Mouse (Mus musculus): ENCODE measurements around the gene Oas2. TPM values are rescaled to one million over a fixed set of nuclear protein-coding genes. Genes with fewer than 3 reads are reported as not detected.
A peak's percentile ranks its signal among the peaks of the same experiment; 100 is the strongest.
"Not testable (repeated sequence)": the region's sequence is repeated elsewhere in the genome, so short reads cannot be mapped to it uniquely, and the experiment has no call there.

Oas2 gene
- total RNA-seq (2012; rRNA removed) = 0.85 and 1.3 TPM in 2 replicates

DNA sequence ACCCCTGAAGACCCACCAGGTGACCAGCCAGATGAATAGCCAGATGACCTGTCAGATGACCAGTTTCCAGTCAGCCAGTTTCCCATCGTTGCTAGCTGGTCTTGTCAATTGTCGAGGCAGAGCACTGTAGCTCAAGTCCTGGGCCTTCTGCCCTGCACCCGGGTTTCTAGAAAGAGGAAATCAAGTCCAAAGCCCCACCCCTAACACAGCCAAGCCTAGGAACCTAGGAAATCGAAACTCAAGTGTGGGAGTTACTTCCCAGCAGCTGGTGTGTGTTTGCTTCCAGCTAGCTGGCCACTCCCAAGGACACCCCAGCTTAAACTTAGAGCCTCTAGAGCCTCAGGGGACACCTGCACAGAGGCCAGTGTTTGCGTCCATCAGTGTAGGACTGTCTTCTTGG lies at the start of gene Oas2:
Gene Oas2, minus strand, starts transcription at position 166 of the 400 bp plus-strand sequence.
- H3K9ac ChIP-seq (ENCODE audit: insufficient read depth, low read depth, low read length, poor library complexity, severe bottlenecking) = no peak within 1 kb of the TSS
- H3K4me3 ChIP-seq (ENCODE audit: insufficient read depth in 1 of 2, low read depth in 1 of 2, low read length in 2 of 2, poor library complexity in 1 of 2, severe bottlenecking in 1 of 2) = no peak within 1 kb of the TSS
- no peaks in the 10 kb centered on the region for H3K36me3 ChIP-seq (ENCODE audit: control insufficient read depth, insufficient read depth, low read length, poor library complexity, severe bottlenecking)
- in situ Hi-C loops (cut with MboI; ENCODE audit: low sequenced_read_pairs in 2 of 2, unreplicated experiment in 2 of 2) = no loop called here
- TF ChIP-seq ZC3H11A (IDR thresholded peaks at IDR 0.05; ENCODE audit: borderline replicate concordance, low read depth, low read length) (no peak), ZNF384 (IDR thresholded peaks at IDR 0.05; ENCODE audit: low read depth, low read length) (no peak), HCFC1 (IDR thresholded peaks at IDR 0.05; ENCODE audit: borderline replicate concordance, insufficient read depth, low read length) (no peak), MAFK (IDR thresholded peaks at IDR 0.05; ENCODE audit: insufficient read depth, low read depth, low read length) (no peak), CHD2 (IDR thresholded peaks at IDR 0.05; ENCODE audit: low read depth, low read length) (no peak)
- no peak for DNase-seq (ENCODE audit: low read depth, low spot score)
- no peaks in the 10 kb centered on the region for H3K9me3 ChIP-seq (ENCODE audit: control insufficient read depth, insufficient read depth, low read depth, low read length)
- H3K4me1 ChIP-seq (ENCODE audit: control insufficient read depth in 2 of 2, insufficient read depth in 2 of 2, low read length in 2 of 2, poor library complexity in 1 of 2) = peaks cover 2 to 6% of the 10 kb centered on the region in 2 experiments; a peak in 3 of 4 replicates
- H3K27ac ChIP-seq (ENCODE audit: insufficient read depth, low read depth, low read length, poor library complexity, severe bottlenecking) = no peak within 1 kb of the TSS; the same call in 1 of the 2 replicates

GRCm38 (mm10) chr5:120798943-120799342 lies 49.3 kb upstream of the Oas2 start:
- H3K9me3 ChIP-seq (ENCODE audit: control insufficient read depth, insufficient read depth, low read depth, low read length); H3K9ac ChIP-seq (ENCODE audit: insufficient read depth, low read depth, low read length, poor library complexity, severe bottlenecking); H3K27ac ChIP-seq (ENCODE audit: insufficient read depth, low read depth, low read length, poor library complexity, severe bottlenecking); H3K36me3 ChIP-seq (ENCODE audit: control insufficient read depth, insufficient read depth, low read length, poor library complexity, severe bottlenecking); H3K4me3 ChIP-seq (ENCODE audit: insufficient read depth in 1 of 2, low read depth in 1 of 2, low read length in 2 of 2, poor library complexity in 1 of 2, severe bottlenecking in 1 of 2); in situ Hi-C loops (cut with MboI; ENCODE audit: low sequenced_read_pairs in 2 of 2, unreplicated experiment in 2 of 2); DNase-seq (ENCODE audit: low read depth, low spot score); H3K4me1 ChIP-seq (ENCODE audit: control insufficient read depth in 2 of 2, insufficient read depth in 2 of 2, low read length in 2 of 2, poor library complexity in 1 of 2): not testable (repeated sequence)

DNA sequence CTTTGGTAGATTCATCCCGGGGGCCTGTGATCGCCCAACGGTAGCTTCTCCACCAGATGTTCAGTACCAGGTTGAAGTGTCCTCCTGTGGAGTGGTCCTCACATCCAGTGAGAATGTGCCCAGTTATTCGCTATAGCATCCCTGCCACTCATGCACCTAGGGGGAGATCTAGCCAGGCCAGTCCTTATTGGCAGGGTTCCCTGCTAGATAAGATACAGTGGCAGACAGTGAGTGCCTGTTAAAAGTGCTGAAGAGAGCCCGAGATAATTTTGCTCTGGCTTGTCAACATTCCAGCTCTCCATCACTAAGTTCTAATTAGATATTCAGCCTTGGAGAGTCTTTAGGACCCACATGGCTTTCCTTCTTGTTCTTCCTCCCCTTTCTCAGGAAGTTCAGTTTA lies 48.5 kb upstream of the Oas2 start:
- H3K9me3 ChIP-seq (ENCODE audit: control insufficient read depth, insufficient read depth, low read depth, low read length); DNase-seq (ENCODE audit: low read depth, low spot score); H3K36me3 ChIP-seq (ENCODE audit: control insufficient read depth, insufficient read depth, low read length, poor library complexity, severe bottlenecking); in situ Hi-C loops (cut with MboI; ENCODE audit: low sequenced_read_pairs in 2 of 2, unreplicated experiment in 2 of 2); H3K4me3 ChIP-seq (ENCODE audit: insufficient read depth in 1 of 2, low read depth in 1 of 2, low read length in 2 of 2, poor library complexity in 1 of 2, severe bottlenecking in 1 of 2); H3K9ac ChIP-seq (ENCODE audit: insufficient read depth, low read depth, low read length, poor library complexity, severe bottlenecking); H3K27ac ChIP-seq (ENCODE audit: insufficient read depth, low read depth, low read length, poor library complexity, severe bottlenecking); H3K4me1 ChIP-seq (ENCODE audit: control insufficient read depth in 2 of 2, insufficient read depth in 2 of 2, low read length in 2 of 2, poor library complexity in 1 of 2): not testable (repeated sequence)

DNA sequence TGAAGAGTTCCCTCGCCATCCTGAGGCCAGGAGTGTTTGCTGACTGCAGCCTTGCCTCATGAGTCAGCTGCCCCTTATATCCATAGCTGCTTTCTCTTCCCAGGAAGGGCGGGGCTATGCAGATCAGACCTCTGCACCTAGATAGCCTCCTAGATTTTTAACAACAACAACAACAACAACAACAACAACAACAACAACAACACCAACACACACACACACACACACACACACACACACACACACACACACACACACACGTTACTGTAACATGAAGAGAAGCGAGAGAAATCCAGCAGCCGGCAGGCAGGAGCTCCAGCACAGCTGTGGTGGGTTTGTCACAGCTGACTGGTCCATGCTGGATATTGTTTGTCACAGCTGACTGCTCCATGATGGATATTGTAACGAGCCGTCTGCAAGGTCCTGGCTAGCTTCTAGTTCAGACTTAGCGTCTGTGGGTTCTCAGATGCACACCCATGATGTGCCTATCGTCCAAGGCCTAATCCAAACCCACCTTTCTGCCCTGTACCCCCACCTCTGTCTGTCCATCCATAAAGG lies 45.9 kb upstream of the Oas2 start, which contains the start of gene Oas1e:
Gene Oas1e, minus strand, starts transcription at position 51 of the 555 bp plus-strand sequence.
- H3K9ac ChIP-seq (ENCODE audit: insufficient read depth, low read depth, low read length, poor library complexity, severe bottlenecking); in situ Hi-C loops (cut with MboI; ENCODE audit: low sequenced_read_pairs in 2 of 2, unreplicated experiment in 2 of 2); H3K4me3 ChIP-seq (ENCODE audit: insufficient read depth in 1 of 2, low read depth in 1 of 2, low read length in 2 of 2, poor library complexity in 1 of 2, severe bottlenecking in 1 of 2); H3K27ac ChIP-seq (ENCODE audit: insufficient read depth, low read depth, low read length, poor library complexity, severe bottlenecking); H3K36me3 ChIP-seq (ENCODE audit: control insufficient read depth, insufficient read depth, low read length, poor library complexity, severe bottlenecking); H3K9me3 ChIP-seq (ENCODE audit: control insufficient read depth, insufficient read depth, low read depth, low read length); H3K4me1 ChIP-seq (ENCODE audit: control insufficient read depth in 2 of 2, insufficient read depth in 2 of 2, low read length in 2 of 2, poor library complexity in 1 of 2); DNase-seq (ENCODE audit: low read depth, low spot score): not testable (repeated sequence)

DNA sequence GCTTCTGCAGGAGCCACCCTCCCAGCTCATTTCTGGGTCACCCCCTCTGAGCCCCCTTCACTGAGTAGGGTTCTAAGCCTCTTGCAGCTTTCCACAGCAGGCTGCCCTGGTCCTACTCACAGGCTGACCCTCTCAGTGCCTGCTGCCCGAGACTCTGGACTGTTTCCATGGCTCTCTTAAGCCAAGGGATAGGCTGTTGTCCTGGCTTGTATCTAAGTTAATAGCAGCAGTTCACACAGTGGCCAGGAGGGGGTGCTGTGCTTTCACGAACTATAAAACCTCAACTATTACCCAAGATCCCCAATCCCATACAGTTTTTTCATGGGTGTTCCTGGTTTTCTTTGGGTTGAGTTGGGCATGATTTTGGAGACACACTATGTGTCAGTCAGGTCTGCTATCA lies 43.4 kb upstream of the Oas2 start:
- no peak for TF ChIP-seq ZNF384 (IDR thresholded peaks at IDR 0.05; ENCODE audit: low read depth, low read length)
- TF ChIP-seq ZC3H11A (IDR thresholded peaks at IDR 0.05; ENCODE audit: borderline replicate concordance, low read depth, low read length) = peak; percentile 41; the same call in 1 of the 2 replicates
- H3K9ac ChIP-seq (ENCODE audit: insufficient read depth, low read depth, low read length, poor library complexity, severe bottlenecking) = no peak overlapping the region
- no peaks in the 10 kb centered on the region for H3K4me1 ChIP-seq (ENCODE audit: control insufficient read depth in 2 of 2, insufficient read depth in 2 of 2, low read length in 2 of 2, poor library complexity in 1 of 2)
- DNase-seq (ENCODE audit: low read depth, low spot score) = peak; percentile 63
- no peak overlapping the region for H3K4me3 ChIP-seq (ENCODE audit: insufficient read depth in 1 of 2, low read depth in 1 of 2, low read length in 2 of 2, poor library complexity in 1 of 2, severe bottlenecking in 1 of 2)
- no peaks in the 10 kb centered on the region for H3K36me3 ChIP-seq (ENCODE audit: control insufficient read depth, insufficient read depth, low read length, poor library complexity, severe bottlenecking)
- H3K9me3 ChIP-seq (ENCODE audit: control insufficient read depth, insufficient read depth, low read depth, low read length) = no peaks in the 10 kb centered on the region
- in situ Hi-C loops (cut with MboI; ENCODE audit: low sequenced_read_pairs in 2 of 2, unreplicated experiment in 2 of 2) = no loop called here
- H3K27ac ChIP-seq (ENCODE audit: insufficient read depth, low read depth, low read length, poor library complexity, severe bottlenecking) = no peak overlapping the region

All from ES-E14 (cell line).